Mouse (Mus musculus) liver, embryonic 16.5 days (tissue): ENCODE data around the gene Dact3. TPM values are rescaled to one million over a fixed set of nuclear protein-coding genes. Genes with fewer than 3 reads are reported as not detected.

Experiments
- ATAC-seq: fragments of 200-750 bp; cut with Nextera tagmentation; 2 replicates; pipeline ENCODE4 v1.8.0; 2017; ENCODE audit warnings: low read depth, mild to moderate bottlenecking, moderate number of reproducible peaks, moderate library complexity
- H3K27ac ChIP-seq: fragments of 300-500 bp; sonication (generic); 2 replicates; pipeline ENCODE4 v1.5.1; 2014; ENCODE audit warnings: mild to moderate bottlenecking, low read length
- H3K27me3 ChIP-seq: fragments of 300-500 bp; sonication (generic); 2 replicates; pipeline ENCODE4 v1.6.1; 2014; ENCODE audit warnings: low read depth, low read length, mixed read lengths; ENCODE audit not compliant: control insufficient read depth, insufficient read depth
- H3K36me3 ChIP-seq: fragments of 300-500 bp; sonication (generic); 2 replicates; pipeline ENCODE4 v1.6.1; 2014; ENCODE audit warnings: mild to moderate bottlenecking; ENCODE audit not compliant: control insufficient read depth, insufficient read depth
- H3K4me1 ChIP-seq: fragments of 300-500 bp; sonication (generic); 2 replicates; pipeline ENCODE4 v1.6.1; 2014; ENCODE audit warnings: low read depth, low read length, mixed read lengths; ENCODE audit not compliant: control insufficient read depth
- H3K4me2 ChIP-seq: fragments of 300-500 bp; sonication (generic); 2 replicates; pipeline ENCODE4 v1.6.1; 2014; ENCODE audit warnings: low read depth, low read length, mixed read lengths
- H3K4me3 ChIP-seq: fragments of 300-500 bp; sonication (generic); 2 replicates; pipeline ENCODE4 v1.5.1; 2014; ENCODE audit warnings: low read depth, mild to moderate bottlenecking, low read length
- H3K9ac ChIP-seq: fragments of 300-500 bp; sonication (generic); 2 replicates; pipeline ENCODE4 v1.6.1; 2014; ENCODE audit warnings: low read depth, low read length
- H3K9me3 ChIP-seq: fragments of 300-500 bp; sonication (generic); replicated peaks from 2 replicates; pipeline ENCODE4 v1.6.1; 2016; ENCODE audit warnings: low read length; ENCODE audit not compliant: control insufficient read depth
- WGBS: fragments of 180-500 bp; shearing (Covaris S2); extraction: QIAGEN DNeasy Blood & Tissue Kit; methylation state at CpG from one replicate; pipeline ENCODE4 v1.1.7; 2014; ENCODE audit not compliant: insufficient replicate concordance; 5-methylcytosine and 5-hydroxymethylcytosine counted together
- polyA plus RNA-seq: library from polyadenylated mRNA; unstranded; fragments of >200 nt; fragmentation: Nextera tagmentation; extraction: Ambion mirVana; gene quantifications from 2 replicates; pipeline ENCODE4 v1.2.1, GENCODE M21; 2015

Dact3 gene
- polyA plus RNA-seq, 1 experiment from 2014 or later = 0.12 TPM

- no peak overlapping the region for H3K4me2 ChIP-seq
- ATAC-seq = no peak
- no peaks in the 10 kb centered on the region; the same call in 1 of the 2 replicates for H3K36me3 ChIP-seq
- H3K4me1 ChIP-seq = peaks cover 31% of the 10 kb centered on the region
- H3K27me3 ChIP-seq = no peaks in the 10 kb centered on the region
- no peak overlapping the region for H3K9ac ChIP-seq
- no peaks in the 10 kb centered on the region for H3K9me3 ChIP-seq
- no peak overlapping the region for H3K27ac ChIP-seq
- H3K4me3 ChIP-seq = no peak overlapping the region
- 82% methylated on average over 19 of the region's 19 CpGs for WGBS
Observed at GRCm38 (mm10) chr7:16847507-16847906, 27.6 kb upstream of the Dact3 start.

- H3K27me3 ChIP-seq = no peaks in the 10 kb centered on the region
- no peaks in the 10 kb centered on the region for H3K9me3 ChIP-seq
- peaks cover 26% of the 10 kb centered on the region for H3K4me1 ChIP-seq
- no peak overlapping the region for H3K9ac ChIP-seq
- H3K27ac ChIP-seq = no peak overlapping the region
- no peak overlapping the region for H3K4me3 ChIP-seq
- no peaks in the 10 kb centered on the region; the same call in 1 of the 2 replicates for H3K36me3 ChIP-seq
- no peak overlapping the region for H3K4me2 ChIP-seq
- ATAC-seq = no peak
- WGBS = 44% methylated on average over 17 of the region's 17 CpGs
Observed at GRCm38 (mm10) chr7:16848579-16848978, 26.5 kb upstream of the Dact3 start.

DNA sequence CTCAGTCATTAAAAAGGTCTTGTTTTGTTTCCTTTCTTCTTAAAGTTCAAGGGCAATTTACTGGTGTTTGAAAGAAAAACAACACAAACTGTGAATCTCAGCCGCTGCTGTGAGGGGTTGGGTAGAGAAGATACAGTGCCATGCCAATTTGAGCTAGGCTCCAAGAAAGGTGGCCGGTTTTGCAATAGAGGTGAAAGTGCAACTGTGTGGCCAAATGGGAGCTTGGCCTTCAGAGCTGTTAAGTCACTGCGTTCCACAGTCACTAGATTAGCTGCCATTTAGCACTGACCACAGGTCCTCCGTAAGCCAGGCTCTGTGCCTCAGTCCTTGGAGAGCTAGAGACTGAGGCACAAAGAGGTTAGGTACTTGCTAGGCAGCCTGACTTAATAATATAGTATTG, 23.5 kb upstream of the Dact3 start:
- no peak overlapping the region for H3K4me2 ChIP-seq
- no peak overlapping the region for H3K9ac ChIP-seq
- 71% methylated on average over 4 of the region's 4 CpGs for WGBS
- no peaks in the 10 kb centered on the region for H3K27me3 ChIP-seq
- peaks cover 4% of the 10 kb centered on the region for H3K36me3 ChIP-seq
- H3K27ac ChIP-seq = no peak overlapping the region
- peak; percentile 35; the same call in 1 of the 2 replicates for ATAC-seq
- no peaks in the 10 kb centered on the region for H3K9me3 ChIP-seq
- no peak overlapping the region for H3K4me3 ChIP-seq
- peaks cover 3% of the 10 kb centered on the region; the same call in 1 of the 2 replicates for H3K4me1 ChIP-seq

DNA sequence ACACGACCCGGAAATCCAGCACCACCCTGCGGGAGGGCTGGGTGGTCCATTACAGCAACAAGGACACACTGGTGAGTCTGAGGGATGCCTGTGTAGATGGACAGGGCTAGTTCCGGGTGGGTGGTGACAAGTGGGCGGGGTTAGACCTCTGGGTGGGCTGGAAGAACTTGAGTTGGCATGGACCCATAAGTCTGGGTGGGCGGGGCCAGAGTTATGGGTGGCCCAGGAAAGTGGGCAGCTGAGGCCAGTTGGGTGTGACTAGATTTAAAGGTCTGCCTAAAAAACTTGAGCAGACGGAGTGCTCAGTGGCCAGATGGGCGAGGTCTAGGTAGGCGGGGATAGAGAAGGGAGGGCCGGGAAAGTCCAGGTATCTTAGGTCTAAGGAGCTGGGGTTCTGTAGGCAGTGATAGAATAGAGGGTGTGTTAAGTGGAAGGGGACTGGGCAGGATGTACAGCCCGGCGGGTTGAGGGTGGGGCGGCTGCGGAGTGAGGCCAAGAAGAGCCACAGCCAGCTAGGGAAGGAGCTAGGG, 21.8 kb upstream of the Dact3 start:
- Histone ChIP-seq H3K4me3 (no peak overlapping the region), H3K4me1 (peaks cover 3% of the 10 kb centered on the region; the same call in 1 of the 2 replicates), H3K9ac (no peak overlapping the region), H3K27me3 (no peaks in the 10 kb centered on the region), H3K36me3 (peaks cover 4% of the 10 kb centered on the region), H3K9me3 (no peaks in the 10 kb centered on the region), H3K4me2 (no peak overlapping the region), H3K27ac (no peak overlapping the region)
- no peak for ATAC-seq
- WGBS = 73% methylated on average over 14 of the region's 14 CpGs

DNA sequence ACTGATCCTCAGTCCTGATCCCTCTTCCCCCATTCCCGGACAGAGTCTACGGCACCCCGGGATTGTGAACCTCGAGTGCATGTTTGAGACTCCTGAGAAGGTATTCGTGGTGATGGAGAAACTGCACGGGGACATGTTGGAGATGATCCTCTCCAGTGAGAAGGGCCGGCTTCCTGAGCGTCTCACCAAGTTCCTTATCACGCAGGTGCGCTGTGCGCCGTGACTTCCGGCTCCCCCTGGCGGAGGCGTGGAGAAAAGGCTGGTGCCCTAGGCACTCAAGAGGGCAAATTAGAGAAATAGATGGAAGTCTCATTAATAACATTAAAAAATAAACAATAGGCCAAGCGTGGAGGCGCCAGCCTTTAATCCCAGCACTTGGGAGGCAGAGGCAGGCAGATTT, 16.8 kb upstream of the Dact3 start:
- ATAC-seq = no peak
- Histone ChIP-seq H3K9ac (no peak overlapping the region), H3K9me3 (no peaks in the 10 kb centered on the region), H3K27ac (no peak overlapping the region), H3K4me2 (no peak overlapping the region), H3K27me3 (no peaks in the 10 kb centered on the region), H3K36me3 (peaks cover 4% of the 10 kb centered on the region), H3K4me3 (no peak overlapping the region), H3K4me1 (no peaks in the 10 kb centered on the region)
- 37% methylated on average over 17 of the region's 17 CpGs for WGBS

DNA sequence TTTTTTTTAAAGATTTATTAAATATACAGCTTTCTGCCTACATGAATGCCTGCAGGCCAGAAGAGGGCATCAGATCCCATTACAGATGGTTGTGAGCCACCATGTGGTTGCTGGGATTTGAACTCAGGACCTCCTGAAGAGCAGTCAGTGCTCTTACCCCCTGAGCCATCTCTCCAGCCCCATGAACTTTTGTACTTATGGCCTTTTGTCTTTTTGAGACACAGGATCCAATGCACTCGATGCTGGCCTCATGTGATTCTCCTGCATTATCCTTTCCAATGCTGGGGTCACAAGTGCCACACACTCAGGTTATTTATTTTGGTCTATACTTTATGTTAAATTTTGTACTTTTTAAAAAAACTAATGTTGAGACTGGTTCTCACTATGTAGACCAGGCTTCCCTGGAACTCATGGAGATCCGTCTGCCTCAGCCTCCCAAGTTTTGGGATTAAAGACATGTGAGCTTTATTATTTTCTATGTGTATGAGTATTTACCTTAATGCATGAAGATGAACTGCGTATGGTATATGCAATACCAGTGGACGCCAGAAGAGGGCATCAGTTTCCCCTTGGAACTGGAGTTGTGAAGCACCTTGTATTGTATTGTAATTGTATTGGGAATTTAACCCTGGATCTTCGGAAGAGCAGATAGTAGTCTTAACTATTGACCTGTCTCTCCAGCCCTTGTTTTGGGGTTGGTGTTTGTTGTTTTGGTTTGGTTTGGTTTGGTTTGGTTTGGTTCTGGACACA, 15.0 kb upstream of the Dact3 start:
- Histone ChIP-seq H3K9me3 (no peaks in the 10 kb centered on the region), H3K27ac (no peak overlapping the region), H3K27me3 (no peaks in the 10 kb centered on the region), H3K9ac (no peak overlapping the region), H3K36me3 (peaks cover 4% of the 10 kb centered on the region), H3K4me2 (no peak overlapping the region), H3K4me3 (no peak overlapping the region), H3K4me1 (no peaks in the 10 kb centered on the region)
- ATAC-seq = no peak
- WGBS = 22% methylated on average over 5 of the region's 5 CpGs

- Histone ChIP-seq H3K4me3 (no peak overlapping the region), H3K9ac (no peak overlapping the region), H3K27me3 (no peaks in the 10 kb centered on the region), H3K36me3 (no peaks in the 10 kb centered on the region), H3K4me2 (no peak overlapping the region), H3K27ac (no peak overlapping the region), H3K4me1 (no peaks in the 10 kb centered on the region), H3K9me3 (no peaks in the 10 kb centered on the region)
- WGBS = 45% methylated on average over 3 of the region's 3 CpGs
- peak; percentile 71; the same call in 1 of the 2 replicates for ATAC-seq
Observed at GRCm38 (mm10) chr7:16867488-16867887, 7.6 kb upstream of the Dact3 start.

DNA sequence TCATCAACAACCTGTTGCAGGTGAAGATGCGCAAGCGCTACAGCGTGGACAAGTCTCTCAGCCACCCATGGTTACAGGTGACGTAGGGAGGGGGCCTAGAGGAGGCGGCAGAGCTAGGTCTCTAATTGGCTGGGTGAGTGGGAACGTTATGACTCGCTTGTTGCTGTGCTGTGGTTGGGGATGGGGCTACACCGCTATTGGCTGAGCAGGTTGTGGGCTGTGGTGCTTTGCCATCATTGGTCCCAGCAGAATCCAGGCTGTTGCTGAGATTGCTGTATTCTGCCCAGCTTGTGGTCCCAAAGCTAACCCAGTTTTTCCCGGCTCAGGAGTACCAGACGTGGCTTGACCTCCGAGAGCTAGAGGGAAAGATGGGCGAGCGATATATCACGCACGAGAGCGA, 5.6 kb upstream of the Dact3 start:
- ATAC-seq = peak; percentile 56
- no peak overlapping the region for H3K4me3 ChIP-seq
- H3K4me1 ChIP-seq = peaks cover 6% of the 10 kb centered on the region
- no peaks in the 10 kb centered on the region for H3K9me3 ChIP-seq
- 66% methylated on average over 16 of the region's 16 CpGs for WGBS
- no peaks in the 10 kb centered on the region for H3K36me3 ChIP-seq
- H3K27ac ChIP-seq = no peak overlapping the region
- H3K4me2 ChIP-seq = no peak overlapping the region
- H3K9ac ChIP-seq = no peak overlapping the region
- H3K27me3 ChIP-seq = no peaks in the 10 kb centered on the region

- no peak overlapping the region for H3K9ac ChIP-seq
- H3K36me3 ChIP-seq = no peaks in the 10 kb centered on the region
- peaks cover 13% of the 10 kb centered on the region for H3K27me3 ChIP-seq
- H3K4me1 ChIP-seq = peaks cover 15% of the 10 kb centered on the region
- H3K27ac ChIP-seq = no peak overlapping the region
- no peak for ATAC-seq
- no peaks in the 10 kb centered on the region for H3K9me3 ChIP-seq
- no peak overlapping the region for H3K4me2 ChIP-seq
- no peak overlapping the region for H3K4me3 ChIP-seq
- WGBS = 66% methylated on average over 10 of the region's 10 CpGs
Observed at GRCm38 (mm10) chr7:16871600-16871999, 3.5 kb upstream of the Dact3 start.
